Mouse (Mus musculus): ENCODE data around the gene Paxx.
"Not testable (repeated sequence)": the region's sequence is repeated elsewhere in the genome, so short reads cannot be mapped to it uniquely, and the experiment has no call there.

Gene Paxx

GRCm38 (mm10) chr2:25450853-25451647 lies 9.8 kb downstream of the Paxx start:
- no peak for DNase-seq (ENCODE audit: low spot score in 2 of 2)

- no peak for DNase-seq (ENCODE audit: low spot score in 2 of 2)
Measured at GRCm38 (mm10) chr2:25442682-25443081, 18.2 kb downstream of the Paxx start.

- no peak for DNase-seq (ENCODE audit: low spot score in 2 of 2)
Measured at GRCm38 (mm10) chr2:25441067-25441466, 19.8 kb downstream of the Paxx start.

GRCm38 (mm10) chr2:25436286-25436820 lies 24.5 kb downstream of the Paxx start:
- no peak for DNase-seq (ENCODE audit: low spot score in 2 of 2)

GRCm38 (mm10) chr2:25434292-25434691 lies 26.6 kb downstream of the Paxx start:
- DNase-seq (ENCODE audit: low spot score in 2 of 2), result no peak

- DNase-seq (ENCODE audit: low spot score in 2 of 2), result no peak
Measured at GRCm38 (mm10) chr2:25433101-25433500, 27.8 kb downstream of the Paxx start.

- DNase-seq (ENCODE audit: low spot score in 2 of 2), result no peak
Measured at GRCm38 (mm10) chr2:25432326-25433098, 28.4 kb downstream of the Paxx start.

GRCm38 (mm10) chr2:25431308-25431855 lies 29.5 kb downstream of the Paxx start:
- no peak for DNase-seq (ENCODE audit: low spot score in 2 of 2)

GRCm38 (mm10) chr2:25430395-25431233 lies 30.3 kb downstream of the Paxx start:
- peak; percentile 22 to 42 for DNase-seq (ENCODE audit: low spot score in 2 of 2)

- peak in 1 of 2 experiments; percentile 15 for DNase-seq (ENCODE audit: low spot score in 2 of 2)
Measured at GRCm38 (mm10) chr2:25429435-25430180, 31.3 kb downstream of the Paxx start.

- DNase-seq (ENCODE audit: low spot score in 2 of 2), result peak; percentile 95 to 98
Measured at GRCm38 (mm10) chr2:25428442-25429236, 32.3 kb downstream of the Paxx start, which contains the start of gene Abca2. Gene Abca2, plus strand, starts transcription at chr2:25428703.

- DNase-seq (ENCODE audit: low spot score in 2 of 2), result no peak
Measured at GRCm38 (mm10) chr2:25427256-25427655, 33.6 kb downstream of the Paxx start.

GRCm38 (mm10) chr2:25426721-25427191 lies 34.1 kb downstream of the Paxx start:
- DNase-seq (ENCODE audit: low spot score in 2 of 2), result peak; percentile 53 to 66

- DNase-seq (ENCODE audit: low spot score in 2 of 2), result no peak
Measured at GRCm38 (mm10) chr2:25425481-25425880, 35.4 kb downstream of the Paxx start.

GRCm38 (mm10) chr2:25423626-25424025 lies 37.3 kb downstream of the Paxx start:
- DNase-seq (ENCODE audit: low spot score in 2 of 2), result no peak

GRCm38 (mm10) chr2:25422587-25423410 lies 38.1 kb downstream of the Paxx start, which contains the start of gene Fut7:
Gene Fut7, plus strand, starts transcription at chr2:25423267.
- no peak for DNase-seq (ENCODE audit: low spot score in 2 of 2)

- DNase-seq (ENCODE audit: low spot score in 2 of 2), result peak in 1 of 2 experiments; percentile 37
Measured at GRCm38 (mm10) chr2:25421896-25422295, 39.0 kb downstream of the Paxx start.

GRCm38 (mm10) chr2:25417426-25417825 lies 43.5 kb downstream of the Paxx start:
- DNase-seq (ENCODE audit: low spot score in 2 of 2), result no peak

- DNase-seq (ENCODE audit: low spot score in 2 of 2), result not testable (repeated sequence)
Measured at GRCm38 (mm10) chr2:25413436-25413835, 47.5 kb downstream of the Paxx start.

All from frontal cortex, postnatal 36 days (tissue).